Mouse (Mus musculus) CH12.LX (cell line): ENCODE data around the gene Eef1akmt1. TPM values are rescaled to one million over a fixed set of nuclear protein-coding genes. Genes with fewer than 3 reads are reported as not detected.

Experiments
- DNase-seq: peaks from one replicate; pipeline ENCODE4 v3.0.0-alpha.2; 2013; ENCODE audit errors: extremely low read depth
- H3K27ac ChIP-seq: 2 replicates; pipeline ENCODE4 v1.5.1; 2012; ENCODE audit warnings: low read depth, mild to moderate bottlenecking, control low read depth, moderate library complexity; ENCODE audit not compliant: insufficient read depth
- H3K27me3 ChIP-seq: replicated peaks from 2 replicates; pipeline ENCODE3; 2012; ENCODE audit warnings: inconsistent platforms
- H3K36me3 ChIP-seq, 2 experiments: replicated peaks in 1 of 2; 2 replicates each; pipeline versions ENCODE3 to v1.6.1; 2012; ENCODE audit warnings: inconsistent platforms in 1 of 2, low read length in 1 of 2, mild to moderate bottlenecking in 1 of 2, mixed read lengths in 1 of 2, moderate library complexity in 1 of 2; ENCODE audit not compliant: control insufficient read depth in 1 of 2, insufficient read depth in 1 of 2
- H3K4me1 ChIP-seq, 2 experiments: 2 replicates each; pipeline ENCODE4 v1.6.1; 2012; ENCODE audit warnings: inconsistent platforms in 1 of 2, moderate library complexity in 1 of 2; ENCODE audit not compliant: insufficient read depth in 2 of 2, control insufficient read depth in 1 of 2
- H3K4me2 ChIP-seq: 2 replicates; pipeline ENCODE4 v1.6.1; 2012; ENCODE audit warnings: low read depth, mild to moderate bottlenecking, control low read depth; ENCODE audit not compliant: poor library complexity, insufficient read depth, severe bottlenecking
- H3K4me3 ChIP-seq, 3 experiments: fragments of 150-350 bp in 1 of 3; sonication (generic) in 1 of 3; replicated peaks in 1 of 3; 2 replicates each; pipeline versions ENCODE3 to v1.5.1; 2011 to 2012; ENCODE audit warnings: low read depth in 2 of 3, low read length in 2 of 3, mild to moderate bottlenecking in 2 of 3, moderate library complexity in 2 of 3, control low read depth in 1 of 3, improper control_type of control experiment in 1 of 3, inconsistent platforms in 1 of 3, mixed read lengths in 1 of 3; ENCODE audit not compliant: poor library complexity in 1 of 3
- H3K79me2 ChIP-seq: replicated peaks from 2 replicates; pipeline ENCODE4 v1.6.1; 2012; ENCODE audit warnings: mild to moderate bottlenecking, moderate library complexity; ENCODE audit not compliant: control insufficient read depth, poor library complexity, insufficient read depth, severe bottlenecking; ENCODE audit errors: extremely low read depth
- H3K9ac ChIP-seq: 2 replicates; pipeline ENCODE4 v1.6.1; 2012; ENCODE audit warnings: low read depth, mild to moderate bottlenecking, control low read depth, moderate library complexity; ENCODE audit not compliant: insufficient read depth
- H3K9me3 ChIP-seq: replicated peaks from 2 replicates; pipeline ENCODE3; 2012; ENCODE audit warnings: low read length, inconsistent platforms, mixed read lengths
- CHD1 ChIP-seq: IDR thresholded peaks from 2 replicates; pipeline ENCODE4 v1.6.1; 2012; ENCODE audit warnings: low read depth, low read length, improper control_type of control experiment, inconsistent platforms
- ELF1 ChIP-seq: IDR thresholded peaks from 2 replicates; pipeline ENCODE4 v1.6.1; 2014; ENCODE audit warnings: low read depth, mild to moderate bottlenecking, inconsistent platforms, low read length, improper control_type of control experiment
- EP300 ChIP-seq: IDR thresholded peaks from 2 replicates; pipeline ENCODE4 v1.6.1; 2011; ENCODE audit warnings: low read length, improper control_type of control experiment
- HCFC1 ChIP-seq: IDR thresholded peaks from 2 replicates; pipeline ENCODE4 v1.6.1; 2012; ENCODE audit warnings: low read depth, mild to moderate bottlenecking, inconsistent platforms, low read length, improper control_type of control experiment
- JUN ChIP-seq: IDR thresholded peaks from 2 replicates; pipeline ENCODE4 v1.6.1; 2011; ENCODE audit warnings: low read depth, mild to moderate bottlenecking, low read length, improper control_type of control experiment, moderate library complexity; ENCODE audit not compliant: insufficient read depth
- MEF2A ChIP-seq: IDR thresholded peaks from 2 replicates; pipeline ENCODE4 v1.6.1; 2014; ENCODE audit warnings: low read depth, mild to moderate bottlenecking, inconsistent platforms, low read length, improper control_type of control experiment, borderline replicate concordance
- MYC ChIP-seq: IDR thresholded peaks from 2 replicates; pipeline ENCODE4 v1.6.1; 2011; ENCODE audit warnings: low read depth, mild to moderate bottlenecking, improper control_type of control experiment, low read length
- NELFE ChIP-seq: IDR thresholded peaks from 2 replicates; pipeline ENCODE4 v1.6.1; 2011; ENCODE audit warnings: low read depth, low read length, improper control_type of control experiment
- NRF1 ChIP-seq: IDR thresholded peaks from 2 replicates; pipeline ENCODE4 v1.6.1; 2014; ENCODE audit warnings: low read depth, mild to moderate bottlenecking, inconsistent platforms, low read length, improper control_type of control experiment, moderate library complexity
- RAD21 ChIP-seq: IDR thresholded peaks from 2 replicates; pipeline ENCODE4 v1.6.1; 2011; ENCODE audit warnings: low read depth, mild to moderate bottlenecking, low read length, improper control_type of control experiment, moderate library complexity
- TBP ChIP-seq: conservative IDR thresholded peaks from 2 replicates; pipeline ENCODE4 v1.6.1; 2011; ENCODE audit warnings: low read depth, low read length, improper control_type of control experiment
- ZC3H11A ChIP-seq: IDR thresholded peaks from 2 replicates; pipeline ENCODE4 v1.6.1; 2012; ENCODE audit warnings: low read depth, mild to moderate bottlenecking, inconsistent platforms, low read length, improper control_type of control experiment
- ZKSCAN1 ChIP-seq: IDR thresholded peaks from 2 replicates; pipeline ENCODE4 v1.6.1; 2012; ENCODE audit warnings: low read depth, inconsistent platforms, low read length, improper control_type of control experiment, borderline replicate concordance
- ZMIZ1 ChIP-seq: IDR thresholded peaks from 2 replicates; pipeline ENCODE4 v1.6.1; 2012; ENCODE audit warnings: low read depth, mild to moderate bottlenecking, inconsistent platforms, low read length, improper control_type of control experiment
- dilution Hi-C: fragments of 300-500 bp; cut with MboI; formaldehyde crosslinking; loops from 2 replicates; pipeline ENCODE4 v1.14.3; 2020; ENCODE audit warnings: low sequenced_read_pairs; ENCODE audit not compliant: extremely low pct_unique_long_range_greater_than_20kb, extremely low pct_ligation_motif_present
- in situ Hi-C: fragments of 300-500 bp; cut with MboI; formaldehyde crosslinking; loops from 3 replicates; pipeline ENCODE4 v1.14.3; 2019; ENCODE audit warnings: low sequenced_read_pairs, low pct_ligation_motif_present, low pct_unique_long_range_greater_than_20kb, mixed read lengths
- polyA plus RNA-seq: library from polyadenylated mRNA; unstranded; fragments of >175 nt; gene quantifications from 2 replicates; pipeline ENCODE4 v1.2.1, GENCODE M21; 2012; ENCODE audit warnings: low read depth; ENCODE audit not compliant: insufficient read length
- total RNA-seq, 2 experiments: library from RNA; depleted of rRNA; stranded (reverse); fragments of 300-350 nt in 1 of 2; fragments of >200 nt in 1 of 2; gene quantifications; 2 replicates each; pipeline ENCODE4 v1.2.3; 2012 to 2014

The Eef1akmt1 gene
- total and polyA plus RNA-seq, 3 experiments, result 52.2 to 105 (median 74.5) TPM

DNA sequence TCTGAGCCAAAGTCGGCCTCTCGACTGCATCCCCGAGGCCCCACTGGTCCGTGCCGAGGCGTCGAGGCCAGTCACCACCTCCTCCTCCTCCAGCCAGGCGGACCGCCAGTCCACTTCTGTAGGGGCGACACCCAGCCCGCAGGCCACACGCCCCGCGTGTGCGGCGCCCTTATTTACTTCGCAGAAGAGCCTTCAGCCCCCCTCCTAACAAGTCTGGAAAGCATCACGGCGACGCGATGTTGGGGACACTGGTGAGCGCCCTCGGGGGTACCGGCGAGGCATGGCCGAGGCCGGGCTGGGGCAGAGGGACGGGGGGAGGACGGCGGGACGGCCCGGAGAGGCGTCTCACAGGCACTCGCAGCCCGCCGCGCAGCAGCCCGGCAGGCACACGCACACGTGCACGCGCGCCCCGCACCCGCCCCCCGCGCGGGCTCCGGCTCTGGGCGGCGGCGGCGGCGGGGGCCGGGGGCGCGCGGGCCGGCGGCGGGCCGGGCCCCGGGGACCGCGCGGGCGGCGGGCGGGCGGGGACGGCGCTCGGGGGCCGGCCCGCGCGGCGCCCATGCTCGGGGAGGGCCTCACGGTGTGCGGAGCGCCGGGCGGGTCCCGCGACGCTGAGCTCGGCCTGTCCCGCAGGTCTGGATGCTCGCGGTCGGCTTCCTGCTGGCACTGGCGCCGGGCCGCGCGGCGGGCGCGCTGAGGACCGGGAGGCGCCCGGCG is 46.6 kb downstream of the Eef1akmt1 start, which contains the start of gene Il17d:
Gene Il17d (plus strand): TSS at position 107 of the 717 bp plus-strand sequence.
- peak within 1 kb of the TSS; percentile 41 to 90 (median 62) for H3K4me3 ChIP-seq
- no peak within 1 kb of the TSS for H3K27ac ChIP-seq
- DNase-seq, result no peak
- peak within 1 kb of the TSS; percentile 18; the same call in 1 of the 2 replicates for H3K9ac ChIP-seq
- peaks cover 2% of the 10 kb centered on the region for H3K9me3 ChIP-seq
- dilution Hi-C loops, result no loop called here
- in situ Hi-C loops, result no loop called here
- H3K4me1 ChIP-seq, result peaks cover 11 to 29% of the 10 kb centered on the region in 2 experiments
- peaks cover 31% of the 10 kb centered on the region for H3K27me3 ChIP-seq
- TF ChIP-seq ZC3H11A (no peak), ZMIZ1 (no peak), JUN (no peak), ZKSCAN1 (no peak), RAD21 (no peak), MYC (no peak), NRF1 (no peak), TBP (no peak)
- H3K4me2 ChIP-seq, result peak within 1 kb of the TSS; percentile 80
- no peaks in the 10 kb centered on the region for H3K36me3 ChIP-seq
- no peaks in the 10 kb centered on the region for H3K79me2 ChIP-seq

- dilution Hi-C loops, result no loop called here
- Histone ChIP-seq H3K79me2 (no peaks in the 10 kb centered on the region), H3K4me2 (no peak overlapping the region), H3K27ac (no peak overlapping the region), H3K36me3 (no peaks in the 10 kb centered on the region), H3K9me3 (peaks cover 2% of the 10 kb centered on the region), H3K9ac (no peak overlapping the region), H3K27me3 (peaks cover 31% of the 10 kb centered on the region), H3K4me1 (peaks cover 11 to 29% of the 10 kb centered on the region in 2 experiments), H3K4me3 (no peak overlapping the region)
- in situ Hi-C loops, result no loop called here
- no peak for TF ChIP-seq MEF2A
- peak; percentile 59; the same call in 1 of the 2 replicates for TF ChIP-seq EP300
- no peak for DNase-seq
These were observed 47.6 kb downstream of the Eef1akmt1 start for GRCm38 (mm10) chr14:57523762-57524161.

DNA sequence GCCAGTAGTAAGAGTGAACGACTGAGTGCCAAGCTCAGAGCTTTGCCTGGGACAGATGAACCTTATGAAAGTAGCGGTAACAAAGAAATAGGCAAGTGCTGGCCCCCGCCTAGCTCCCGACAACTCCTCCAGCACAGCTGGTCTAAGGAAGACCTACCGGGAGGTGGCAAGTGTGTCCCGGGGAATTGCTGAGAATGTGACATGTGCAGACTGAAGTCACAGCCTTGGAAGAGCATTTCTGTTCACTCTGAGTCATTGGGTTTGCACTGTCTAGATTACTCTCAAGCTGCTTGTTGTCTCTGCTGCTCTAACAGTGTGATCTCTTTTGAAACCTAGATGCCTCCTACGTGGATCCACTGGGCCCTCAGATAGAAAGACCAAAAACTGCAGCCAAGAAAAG is 54.4 kb downstream of the Eef1akmt1 start:
- dilution Hi-C loops, result no loop called here
- no peaks in the 10 kb centered on the region for H3K36me3 ChIP-seq
- no peak overlapping the region for H3K4me2 ChIP-seq
- H3K9ac ChIP-seq, result no peak overlapping the region
- no peaks in the 10 kb centered on the region for H3K9me3 ChIP-seq
- no peaks in the 10 kb centered on the region for H3K4me1 ChIP-seq
- no peak overlapping the region for H3K4me3 ChIP-seq
- no peak for DNase-seq
- no peak overlapping the region for H3K27ac ChIP-seq
- H3K79me2 ChIP-seq, result no peaks in the 10 kb centered on the region
- TF ChIP-seq CHD1 (no peak), ELF1 (no peak), NRF1 (no peak), NELFE (no peak), HCFC1 (no peak)
- TF ChIP-seq, all 38 proteins: peak for 0
- H3K27me3 ChIP-seq, result no peaks in the 10 kb centered on the region
- in situ Hi-C loops, result no loop called here
